Mouse (Mus musculus) embryonic facial prominence, embryonic 15.5 days (tissue): ENCODE data around the gene Ccdc12. TPM values are rescaled to one million over a fixed set of nuclear protein-coding genes. Genes with fewer than 3 reads are reported as not detected.

ENCODE experiments used
- ATAC-seq: fragments of 200-750 bp; cut with Nextera tagmentation; 2 replicates; pipeline ENCODE4 v1.8.0; 2017; ENCODE audit warnings: low read depth, moderate TSS enrichment; ENCODE audit not compliant: insufficient number of reproducible peaks, low FRiP score, low TSS enrichment
- H3K27ac ChIP-seq: fragments of 300-500 bp; sonication (generic); replicated peaks from 2 replicates; pipeline ENCODE4 v1.5.1; 2015; ENCODE audit warnings: mild to moderate bottlenecking, inconsistent platforms
- H3K27me3 ChIP-seq: fragments of 300-500 bp; sonication (generic); 2 replicates; pipeline ENCODE4 v1.6.1; 2015; ENCODE audit warnings: inconsistent platforms
- H3K36me3 ChIP-seq: fragments of 300-500 bp; sonication (generic); 2 replicates; pipeline ENCODE4 v1.6.1; 2015; ENCODE audit warnings: mild to moderate bottlenecking, inconsistent platforms
- H3K4me1 ChIP-seq: fragments of 300-500 bp; sonication (generic); 2 replicates; pipeline ENCODE4 v1.6.1; 2015; ENCODE audit warnings: inconsistent platforms
- H3K4me2 ChIP-seq: fragments of 300-500 bp; sonication (generic); replicated peaks from 2 replicates; pipeline ENCODE4 v1.6.1; 2015; ENCODE audit warnings: mild to moderate bottlenecking, inconsistent platforms
- H3K4me3 ChIP-seq: fragments of 300-500 bp; sonication (generic); replicated peaks from 2 replicates; pipeline ENCODE4 v1.5.1; 2015; ENCODE audit warnings: mild to moderate bottlenecking, inconsistent platforms
- H3K9ac ChIP-seq: fragments of 300-500 bp; sonication (generic); 2 replicates; pipeline ENCODE4 v1.6.1; 2015; ENCODE audit warnings: inconsistent platforms
- H3K9me3 ChIP-seq: fragments of 300-500 bp; sonication (generic); replicated peaks from 2 replicates; pipeline ENCODE4 v1.6.1; 2016; ENCODE audit warnings: inconsistent platforms
- WGBS: fragments of 180-500 bp; shearing (Covaris S2); methylation state at CpG from one replicate; pipeline ENCODE4 v1.1.7; 2015; 5-methylcytosine and 5-hydroxymethylcytosine counted together
- polyA plus RNA-seq: library from polyadenylated mRNA; unstranded; fragments of >200 nt; fragmentation: Nextera tagmentation; extraction: Ambion mirVana; gene quantifications from 2 replicates; pipeline ENCODE4 v1.2.1, GENCODE M21; 2015

The Ccdc12 gene
- polyA plus RNA-seq, 1 experiment from 2014 or later: 131 TPM

DNA sequence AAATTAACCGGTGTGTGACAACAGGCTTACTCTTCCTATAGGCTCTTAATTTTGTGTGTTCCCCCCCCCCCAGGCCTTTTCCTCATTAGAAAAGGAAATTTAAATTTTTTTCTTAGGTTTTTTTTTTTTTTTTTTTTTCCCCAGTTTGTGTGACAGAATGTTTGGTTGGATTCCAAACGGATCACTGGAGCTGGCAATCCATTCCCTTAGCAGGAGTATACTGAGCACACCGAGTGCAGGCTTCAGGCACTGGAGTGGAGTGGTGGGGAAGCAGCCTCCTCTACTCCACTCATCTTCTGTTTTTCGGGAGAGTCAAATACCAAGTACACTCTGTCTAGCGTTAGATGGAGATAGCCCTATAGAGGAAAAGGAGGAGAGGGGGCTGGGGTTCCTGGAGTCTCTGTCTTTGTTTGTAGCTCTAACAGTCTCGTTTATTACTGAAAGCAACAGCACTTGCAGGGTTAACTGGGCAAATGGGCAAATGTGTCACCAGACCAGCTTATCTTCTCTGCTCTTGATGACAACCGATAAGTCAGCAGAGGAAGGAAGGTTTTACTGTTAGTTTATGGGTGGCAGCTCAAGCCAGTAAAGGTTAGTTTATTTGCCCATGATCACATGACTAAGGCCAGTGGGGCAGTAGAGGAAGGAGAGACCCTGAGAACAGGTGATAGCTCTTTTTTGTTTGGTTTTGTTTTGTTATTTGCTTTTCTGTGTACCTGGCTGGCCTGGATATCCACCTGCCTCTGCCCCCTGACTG is 4.7 kb downstream of the Ccdc12 start:
- peaks cover 4% of the 10 kb centered on the region for H3K4me1 ChIP-seq
- no peaks in the 10 kb centered on the region for H3K9me3 ChIP-seq
- no peak overlapping the region for H3K4me3 ChIP-seq
- ATAC-seq: no peak
- H3K4me2 ChIP-seq: no peak overlapping the region
- WGBS: 90% methylated on average over 7 of the region's 7 CpGs
- H3K9ac ChIP-seq: no peak overlapping the region
- H3K27me3 ChIP-seq: no peaks in the 10 kb centered on the region
- H3K27ac ChIP-seq: no peak overlapping the region
- H3K36me3 ChIP-seq: no peaks in the 10 kb centered on the region

GRCm38 (mm10) chr9:110662844-110663243 is 6.5 kb downstream of the Ccdc12 start:
- H3K9me3 ChIP-seq: no peaks in the 10 kb centered on the region
- H3K4me2 ChIP-seq: no peak overlapping the region
- peaks cover 4% of the 10 kb centered on the region for H3K4me1 ChIP-seq
- ATAC-seq: no peak
- H3K27ac ChIP-seq: no peak overlapping the region
- H3K27me3 ChIP-seq: no peaks in the 10 kb centered on the region
- WGBS: 88% methylated on average over 1 of the region's 1 CpGs
- H3K4me3 ChIP-seq: no peak overlapping the region
- H3K36me3 ChIP-seq: no peaks in the 10 kb centered on the region
- H3K9ac ChIP-seq: no peak overlapping the region

- H3K27ac ChIP-seq: 0 out of 2 replicates have a peak overlapping the region, but pooled peaks have one; percentile 24
- H3K9me3 ChIP-seq: no peaks in the 10 kb centered on the region
- no peaks in the 10 kb centered on the region for H3K36me3 ChIP-seq
- no peak overlapping the region for H3K4me3 ChIP-seq
- H3K4me1 ChIP-seq: peaks cover 7% of the 10 kb centered on the region
- H3K9ac ChIP-seq: no peak overlapping the region
- H3K4me2 ChIP-seq: no peak overlapping the region
- ATAC-seq: no peak
- H3K27me3 ChIP-seq: no peaks in the 10 kb centered on the region
- WGBS: 21% methylated on average over 4 of the region's 4 CpGs
Observed at GRCm38 (mm10) chr9:110665912-110666311, 9.6 kb downstream of the Ccdc12 start.

DNA sequence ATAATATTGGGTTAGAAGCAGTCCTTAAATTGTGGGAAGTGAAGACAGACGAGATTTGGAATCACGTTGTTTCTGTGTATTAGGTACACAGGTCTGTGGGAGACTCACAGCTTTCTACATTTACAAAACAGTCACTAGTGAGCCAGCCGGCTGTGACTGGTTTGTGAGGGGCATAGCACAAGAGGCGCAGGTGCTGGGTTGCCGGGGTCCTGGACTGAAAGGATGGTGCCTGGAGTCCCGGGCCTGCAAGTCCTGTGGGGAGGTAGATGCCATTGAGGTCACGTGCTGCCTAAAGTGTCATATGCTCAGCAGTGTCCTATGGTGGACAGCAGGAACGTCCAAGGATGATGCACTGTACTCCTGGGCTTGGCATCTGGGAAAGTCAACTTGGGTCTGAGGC is 10.1 kb downstream of the Ccdc12 start:
- no peaks in the 10 kb centered on the region for H3K27me3 ChIP-seq
- H3K4me1 ChIP-seq: peaks cover 7% of the 10 kb centered on the region
- H3K4me2 ChIP-seq: no peak overlapping the region
- H3K4me3 ChIP-seq: no peak overlapping the region
- H3K9ac ChIP-seq: no peak overlapping the region
- WGBS: 50% methylated on average over 8 of the region's 8 CpGs
- no peak for ATAC-seq
- H3K9me3 ChIP-seq: no peaks in the 10 kb centered on the region
- no peaks in the 10 kb centered on the region for H3K36me3 ChIP-seq
- no peak overlapping the region for H3K27ac ChIP-seq

GRCm38 (mm10) chr9:110667219-110667836 is 11.0 kb downstream of the Ccdc12 start:
- no peak overlapping the region for H3K9ac ChIP-seq
- no peaks in the 10 kb centered on the region for H3K9me3 ChIP-seq
- H3K4me1 ChIP-seq: peaks cover 7% of the 10 kb centered on the region
- no peak for ATAC-seq
- H3K27ac ChIP-seq: no peak overlapping the region
- H3K4me2 ChIP-seq: no peak overlapping the region
- 71% methylated on average over 4 of the region's 4 CpGs for WGBS
- H3K4me3 ChIP-seq: no peak overlapping the region
- H3K27me3 ChIP-seq: no peaks in the 10 kb centered on the region
- H3K36me3 ChIP-seq: no peaks in the 10 kb centered on the region

GRCm38 (mm10) chr9:110668601-110669293 is 12.4 kb downstream of the Ccdc12 start:
- H3K36me3 ChIP-seq: no peaks in the 10 kb centered on the region
- no peak overlapping the region for H3K9ac ChIP-seq
- no peak overlapping the region for H3K27ac ChIP-seq
- peaks cover 15% of the 10 kb centered on the region for H3K4me1 ChIP-seq
- H3K27me3 ChIP-seq: no peaks in the 10 kb centered on the region
- no peak for ATAC-seq
- no peak overlapping the region for H3K4me3 ChIP-seq
- no peak overlapping the region for H3K4me2 ChIP-seq
- WGBS: 90% methylated on average over 6 of the region's 6 CpGs
- no peaks in the 10 kb centered on the region for H3K9me3 ChIP-seq

DNA sequence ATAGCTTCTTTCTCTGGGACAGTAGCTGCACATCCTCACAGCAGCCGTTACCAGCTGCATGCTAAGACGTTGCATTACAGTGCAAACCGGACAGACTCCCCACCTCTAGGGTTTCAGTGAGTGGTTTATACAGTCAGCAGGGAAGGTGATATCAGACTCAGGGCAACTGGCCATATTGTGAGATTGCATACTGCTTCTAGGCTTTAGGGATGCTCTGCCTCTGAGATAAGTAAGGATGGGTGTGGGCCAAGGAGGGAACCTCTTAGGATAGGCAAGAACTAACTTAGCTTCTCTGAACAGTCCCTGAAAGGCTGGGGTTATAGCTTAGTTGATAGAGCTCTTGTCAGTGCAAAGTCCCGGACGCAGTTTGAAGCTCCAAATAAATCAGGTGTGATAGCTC is 13.5 kb downstream of the Ccdc12 start:
- Histone ChIP-seq H3K9ac (no peak overlapping the region), H3K4me1 (peaks cover 15% of the 10 kb centered on the region), H3K27me3 (no peaks in the 10 kb centered on the region), H3K4me2 (no peak overlapping the region), H3K9me3 (no peaks in the 10 kb centered on the region), H3K36me3 (no peaks in the 10 kb centered on the region), H3K4me3 (no peak overlapping the region), H3K27ac (no peak overlapping the region)
- 86% methylated on average over 5 of the region's 5 CpGs for WGBS
- ATAC-seq: no peak

DNA sequence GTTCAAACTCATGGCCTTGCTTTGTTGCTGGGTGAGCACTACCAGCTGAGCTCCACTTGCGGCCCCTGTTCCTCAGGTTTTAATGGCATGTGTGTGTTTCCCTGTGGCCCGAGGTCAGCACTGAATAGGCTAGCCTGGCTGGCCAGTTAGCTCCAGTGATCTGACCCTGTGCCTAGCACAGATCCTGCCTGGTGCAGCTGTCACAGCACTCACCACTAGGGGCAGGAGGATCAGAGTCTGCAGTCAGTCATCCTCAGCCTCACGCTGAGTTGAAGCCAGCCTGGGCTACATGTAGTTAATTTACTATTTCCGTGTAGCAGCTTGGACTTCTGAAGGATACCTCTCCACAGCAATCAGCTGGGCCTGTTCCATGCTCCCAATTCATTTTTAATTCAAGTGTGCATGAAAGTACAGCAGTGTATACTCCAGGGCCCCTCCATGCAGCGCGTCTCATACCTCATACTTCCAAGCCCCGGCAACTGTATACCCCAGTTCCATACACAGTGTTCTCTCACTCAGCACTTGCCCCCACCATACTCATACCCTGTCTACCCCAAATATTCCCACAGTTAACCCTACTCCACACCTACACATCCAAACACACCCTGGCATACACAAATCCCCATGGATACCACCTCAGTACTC is 16.3 kb downstream of the Ccdc12 start:
- Histone ChIP-seq H3K4me1 (peaks cover 15% of the 10 kb centered on the region), H3K4me2 (no peak overlapping the region), H3K9ac (no peak overlapping the region; the same call in 1 of the 2 replicates), H3K9me3 (no peaks in the 10 kb centered on the region), H3K27me3 (no peaks in the 10 kb centered on the region), H3K27ac (no peak overlapping the region), H3K4me3 (no peak overlapping the region), H3K36me3 (no peaks in the 10 kb centered on the region)
- ATAC-seq: no peak
- 56% methylated on average over 7 of the region's 7 CpGs for WGBS

DNA sequence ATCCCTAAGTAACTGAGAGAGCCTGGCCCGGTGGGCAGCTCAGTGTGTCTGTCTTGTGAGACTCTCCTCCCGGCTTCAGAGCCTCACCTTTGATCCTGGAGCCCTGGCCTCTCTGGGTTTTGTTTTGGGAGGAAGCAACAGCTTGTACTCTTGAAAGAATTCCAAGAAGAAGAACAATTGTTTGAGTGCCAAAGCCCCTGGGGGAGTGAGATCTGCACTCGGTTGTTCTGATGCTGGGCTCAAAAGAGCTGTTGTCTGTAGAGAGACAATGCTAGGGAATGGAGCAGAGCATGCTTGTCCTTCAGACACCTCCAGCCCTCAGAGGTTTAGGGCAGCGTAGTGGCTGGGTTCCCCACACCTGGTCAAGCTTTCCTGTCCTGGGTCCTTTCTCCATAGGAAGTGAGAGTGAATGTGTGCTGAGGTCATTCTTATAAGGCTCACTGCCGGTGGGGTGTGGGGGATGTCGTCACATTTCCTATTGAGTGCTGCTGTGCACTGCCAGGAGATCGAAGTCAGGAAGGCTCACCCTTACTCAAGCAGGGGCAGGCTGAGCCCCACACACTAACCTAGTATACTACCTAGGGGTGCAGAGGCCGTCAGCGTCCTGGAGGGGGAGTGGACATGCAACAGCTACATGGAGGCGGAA is 16.9 kb downstream of the Ccdc12 start:
- H3K4me2 ChIP-seq: no peak overlapping the region
- H3K27ac ChIP-seq: no peak overlapping the region
- no peak overlapping the region for H3K4me3 ChIP-seq
- no peaks in the 10 kb centered on the region for H3K27me3 ChIP-seq
- no peak for ATAC-seq
- H3K9ac ChIP-seq: no peak overlapping the region; the same call in 1 of the 2 replicates
- H3K4me1 ChIP-seq: peaks cover 15% of the 10 kb centered on the region
- H3K9me3 ChIP-seq: no peaks in the 10 kb centered on the region
- H3K36me3 ChIP-seq: no peaks in the 10 kb centered on the region
- 52% methylated on average over 10 of the region's 10 CpGs for WGBS

- H3K4me2 ChIP-seq: no peak overlapping the region
- no peak overlapping the region for H3K27ac ChIP-seq
- no peaks in the 10 kb centered on the region for H3K9me3 ChIP-seq
- WGBS: 82% methylated on average over 8 of the region's 8 CpGs
- ATAC-seq: no peak
- H3K4me1 ChIP-seq: peaks cover 12% of the 10 kb centered on the region
- H3K4me3 ChIP-seq: no peak overlapping the region
- H3K36me3 ChIP-seq: no peaks in the 10 kb centered on the region
- no peaks in the 10 kb centered on the region for H3K27me3 ChIP-seq
- no peak overlapping the region for H3K9ac ChIP-seq
Observed at GRCm38 (mm10) chr9:110676492-110676911, 20.2 kb downstream of the Ccdc12 start.

DNA sequence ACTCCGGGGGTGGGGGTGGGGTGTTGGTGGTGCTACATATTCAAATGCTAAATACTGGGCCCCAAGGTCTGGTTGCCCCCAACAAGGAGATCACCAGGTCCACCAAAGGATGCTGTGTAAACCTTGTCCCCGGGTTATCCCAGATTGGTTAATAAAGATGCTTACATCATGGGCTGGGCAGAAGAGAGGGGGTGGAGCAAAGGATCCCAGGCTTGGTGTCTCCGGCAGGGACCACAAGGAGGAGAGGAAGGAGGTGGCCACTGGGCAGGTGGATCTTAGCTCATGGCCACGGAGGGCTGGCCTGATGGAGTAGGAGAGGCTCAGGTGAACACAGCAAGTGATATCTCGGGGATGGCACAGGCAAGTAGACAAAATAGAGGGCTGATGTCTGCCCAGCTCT is 22.6 kb downstream of the Ccdc12 start:
- Histone ChIP-seq H3K27me3 (no peaks in the 10 kb centered on the region), H3K4me2 (no peak overlapping the region), H3K4me1 (peaks cover 18% of the 10 kb centered on the region), H3K27ac (no peak overlapping the region), H3K9me3 (no peaks in the 10 kb centered on the region), H3K4me3 (no peak overlapping the region), H3K9ac (no peak overlapping the region), H3K36me3 (no peaks in the 10 kb centered on the region)
- ATAC-seq: no peak
- 72% methylated on average over 5 of the region's 5 CpGs for WGBS
